Mouse (Mus musculus) heart, postnatal 14 days (tissue): ENCODE measurements around the gene Zscan2. TPM values are rescaled to one million over a fixed set of nuclear protein-coding genes. Genes with fewer than 3 reads are reported as not detected.

ENCODE experiments used
- DNase-seq, 2 experiments: peaks; one replicate each; pipeline ENCODE4 v3.0.0; 2021 to 2022
- intact Hi-C: fragments of 180-260 bp; cut with DNase I; formaldehyde crosslinking; loops from one replicate; pipeline ENCODE4 v1.15.1; 2025
- total RNA-seq, 2 experiments: library from RNA; stranded (reverse); gene quantifications; 2 replicates each; pipeline ENCODE4 v1.2.3; 2021

The Zscan2 gene
- total RNA-seq, 2 experiments from 2014 or later = 5.2 to 7.0 TPM

DNA sequence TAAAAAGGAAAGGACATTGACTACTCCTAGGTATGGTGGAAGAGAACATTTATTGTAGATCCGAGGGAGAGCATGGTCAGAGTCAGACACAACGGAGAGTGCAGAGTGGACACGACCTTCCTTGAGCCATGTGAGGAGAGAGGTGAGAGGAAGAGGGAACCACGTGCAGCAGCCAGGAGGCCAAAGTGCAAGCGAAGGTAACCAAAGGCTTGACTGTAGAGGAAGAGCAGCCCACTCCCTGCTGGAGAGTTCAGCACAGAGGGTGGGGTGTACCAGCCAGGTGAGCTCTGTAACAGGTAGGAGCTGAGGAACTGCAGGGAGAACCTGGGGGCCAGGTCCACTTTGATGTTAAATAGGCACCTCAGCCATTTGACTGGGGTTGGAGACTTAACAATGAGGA lies 18.6 kb upstream of the Zscan2 start:
- DNase-seq = no peak
- intact Hi-C loops = loop anchor here (10.0 kb wide), 1 partner anchor 237 kb away; no protein-coding TSS in a partner anchor

DNA sequence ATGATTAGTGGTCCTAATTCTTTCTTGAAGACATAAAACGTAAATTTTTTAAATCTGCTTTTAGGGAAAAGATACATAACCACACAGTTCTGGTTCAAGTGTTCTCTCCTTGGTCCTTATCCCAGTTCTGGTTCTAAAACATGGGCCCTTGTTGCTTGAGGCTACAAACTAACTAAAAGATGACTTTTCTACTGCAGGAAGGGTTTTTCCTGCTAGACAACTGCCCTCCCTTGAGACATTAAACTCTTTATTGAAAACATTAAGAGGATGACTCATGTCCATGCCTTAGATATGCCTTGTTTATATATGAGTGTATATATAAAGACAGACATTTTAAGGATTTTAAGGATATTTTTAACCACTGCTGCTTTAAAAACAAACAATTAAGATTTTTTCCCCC lies 17.5 kb upstream of the Zscan2 start:
- intact Hi-C loops = loop anchor here (10.0 kb wide), 1 partner anchor 238 kb away; no protein-coding TSS in a partner anchor

DNA sequence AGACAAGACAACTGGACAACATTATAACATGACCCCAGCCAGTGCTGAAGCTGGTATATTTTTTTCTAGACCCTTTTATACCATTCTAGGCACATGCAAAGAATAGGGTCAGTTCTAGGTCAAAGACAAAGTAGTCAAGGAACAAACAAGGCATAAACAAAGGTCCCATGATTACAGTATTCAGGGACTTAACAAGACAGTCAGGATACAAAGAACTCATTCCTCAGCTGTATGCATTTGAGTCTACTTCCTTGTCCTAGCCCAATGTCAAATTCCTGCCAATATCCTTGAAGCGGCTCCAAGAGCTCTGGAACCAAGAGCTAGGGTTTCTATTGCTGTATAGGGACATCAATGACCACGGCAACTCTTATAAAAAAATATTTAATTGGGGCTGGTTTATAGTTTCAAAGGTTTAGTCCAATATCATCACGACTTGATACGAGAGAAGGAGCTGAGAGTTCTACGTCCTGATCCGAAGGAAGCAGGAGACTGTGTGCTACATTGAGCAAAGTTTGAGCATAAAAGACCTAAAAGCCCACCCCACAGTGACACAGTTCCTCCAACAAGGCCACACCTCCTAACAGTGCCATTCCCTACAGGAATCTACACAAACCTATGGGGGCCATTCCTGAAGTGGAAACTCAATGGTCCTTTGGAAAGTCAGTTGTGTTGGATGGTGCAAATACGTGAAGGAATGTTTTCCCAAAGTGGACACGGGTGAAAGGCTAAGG lies 16.6 kb upstream of the Zscan2 start:
- intact Hi-C loops = loop anchor here (10.0 kb wide), 1 partner anchor 239 kb away; no protein-coding TSS in a partner anchor
- DNase-seq = no peak

More for the DNA sequence above, 17.5 kb upstream of the Zscan2 start:
- DNase-seq = no peak

DNA sequence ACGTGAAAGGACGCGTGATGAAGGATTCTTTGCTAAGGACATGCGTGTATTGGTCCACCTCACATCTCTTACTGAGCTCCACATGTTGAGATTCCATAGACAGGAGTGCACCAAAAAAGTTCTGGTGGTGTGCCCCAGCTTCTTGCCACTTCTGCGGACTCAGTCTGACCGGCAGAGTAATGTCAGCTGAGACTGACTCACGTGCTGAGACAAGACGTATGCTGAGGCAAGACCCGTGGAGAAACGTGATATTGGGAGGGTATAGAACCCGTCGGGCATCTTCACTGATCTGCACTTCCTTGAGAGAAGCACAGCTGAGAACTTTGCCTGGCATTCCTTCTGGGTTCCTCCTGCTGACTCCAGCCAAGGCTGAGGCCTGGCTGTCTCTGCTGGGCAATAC lies 16.0 kb upstream of the Zscan2 start:
- DNase-seq = no peak
- intact Hi-C loops = loop anchor here (5.0 to 10.0 kb wide), 2 partner anchors 42 to 240 kb away; no protein-coding TSS in a partner anchor

DNA sequence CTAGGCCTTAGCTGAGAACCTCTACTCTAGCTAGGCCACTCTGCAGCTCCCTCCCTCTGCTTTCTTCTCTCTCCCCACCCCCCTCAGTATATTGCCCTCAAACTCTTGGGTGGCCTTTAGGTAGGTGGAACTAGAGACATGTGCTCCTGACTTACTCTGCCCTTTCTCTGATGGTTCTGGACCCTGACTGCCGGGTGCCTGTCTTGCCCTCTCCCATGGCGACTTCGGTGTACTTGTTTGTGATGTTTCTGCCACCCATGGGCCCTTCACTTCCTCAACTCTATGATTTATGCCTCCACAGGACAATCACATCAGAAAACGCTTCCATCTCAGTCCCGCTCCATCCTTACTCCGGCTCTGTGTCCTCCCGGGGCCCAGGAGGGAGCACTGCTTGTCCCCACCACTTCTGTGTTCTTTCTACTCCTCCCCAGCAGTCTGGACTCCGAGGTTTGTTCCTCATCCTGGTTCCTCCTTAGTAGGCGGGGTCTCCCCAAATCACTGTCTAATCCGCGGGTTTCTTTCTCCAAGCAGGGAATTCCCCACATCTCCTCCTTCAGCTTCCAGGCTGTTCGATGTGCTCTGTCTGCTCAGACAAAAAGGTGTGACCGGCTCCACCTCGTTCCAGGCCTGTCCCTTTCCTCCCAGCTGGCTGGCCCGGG lies 15.0 kb upstream of the Zscan2 start:
- DNase-seq = no peak

DNA sequence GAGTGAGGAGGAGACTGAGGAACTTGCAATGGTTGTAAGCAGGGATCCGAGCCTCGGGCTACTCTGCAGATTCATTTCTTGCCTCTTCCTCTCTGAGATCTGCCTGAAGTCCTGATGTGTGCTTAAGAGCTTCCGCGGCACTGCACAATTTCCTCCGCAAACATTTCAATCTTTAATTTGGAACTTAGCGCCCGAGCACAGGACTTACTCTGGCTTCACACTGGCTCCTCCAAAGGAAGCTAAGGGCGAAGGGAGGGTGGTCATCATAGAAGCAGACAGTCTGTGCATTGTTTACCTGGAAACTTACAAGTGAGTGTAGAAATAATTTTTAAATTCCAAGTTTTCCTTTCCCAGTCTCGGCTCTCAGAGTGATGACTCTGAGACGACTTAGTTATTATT lies 14.4 kb upstream of the Zscan2 start:
- DNase-seq = no peak
- intact Hi-C loops = loop anchor here (5.0 to 10.0 kb wide), 2 partner anchors 44 to 241 kb away; no protein-coding TSS in a partner anchor

More for the DNA sequence above, 15.0 kb upstream of the Zscan2 start:
- intact Hi-C loops = loop anchor here (5.0 to 10.0 kb wide), 2 partner anchors 43 to 241 kb away; no protein-coding TSS in a partner anchor

DNA sequence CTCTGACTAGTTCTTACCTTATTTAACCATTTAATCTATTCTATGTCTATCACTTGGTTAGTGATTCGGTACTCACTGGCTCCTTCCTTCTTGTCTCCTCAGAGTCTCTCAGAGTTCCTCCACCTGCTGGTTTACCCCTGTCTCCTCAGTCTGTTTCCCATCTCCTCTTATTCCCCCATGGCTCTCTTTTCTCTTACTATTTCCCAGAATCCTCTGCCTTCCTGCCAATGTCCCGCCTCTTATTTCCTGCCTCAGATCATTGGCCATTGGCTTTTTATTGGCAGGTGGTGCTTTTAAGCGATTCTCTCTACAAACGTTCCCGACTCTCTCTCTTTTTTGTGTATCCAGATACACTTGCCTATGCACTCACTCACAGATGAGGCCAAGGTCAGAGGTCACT lies 14.0 kb upstream of the Zscan2 start:
- no peak for DNase-seq
- intact Hi-C loops = loop anchor here (5.0 to 10.0 kb wide), 2 partner anchors 44 to 242 kb away; no protein-coding TSS in a partner anchor

DNA sequence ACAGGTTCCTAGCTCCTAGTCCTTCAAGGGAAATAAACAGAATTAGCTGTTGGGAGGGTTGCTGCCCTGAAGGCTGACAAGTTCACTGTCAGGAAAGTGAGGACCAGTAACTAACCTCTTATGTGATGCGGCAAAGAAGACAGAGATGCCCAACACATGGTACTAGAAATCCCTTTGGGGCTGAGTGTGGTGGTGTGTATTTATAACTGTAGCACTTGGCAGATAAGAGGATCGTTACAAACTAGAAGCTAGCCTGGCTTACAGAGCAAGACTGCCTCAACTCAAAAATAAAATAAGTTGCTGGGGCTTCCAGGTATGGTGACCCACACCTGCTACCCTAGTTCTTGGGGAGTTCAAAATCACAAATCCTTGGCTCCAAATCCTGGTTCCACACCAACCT lies 11.5 kb upstream of the Zscan2 start:
- intact Hi-C loops = loop anchor here (1.0 to 10.0 kb wide), 4 partner anchors 47 to 244 kb away; no protein-coding TSS in a partner anchor

DNA sequence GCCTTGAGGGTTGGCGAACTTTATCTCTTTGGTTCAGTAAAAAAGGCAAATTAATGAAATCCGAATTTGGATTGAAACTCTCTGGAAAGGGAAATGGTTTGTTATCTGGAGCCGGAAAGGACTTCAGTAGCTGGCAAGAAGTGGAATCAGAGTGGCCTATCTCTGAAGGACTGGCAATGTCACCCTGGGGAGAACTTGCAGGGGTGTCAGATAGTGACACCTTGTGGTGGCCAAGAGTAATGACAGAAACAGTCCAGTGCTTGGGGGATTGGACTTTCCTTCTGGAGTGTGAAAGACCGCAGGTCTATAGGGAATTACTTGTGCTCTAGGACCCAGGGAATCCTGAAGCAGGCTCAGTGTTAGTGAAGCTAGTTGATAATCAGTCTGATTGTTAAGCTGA lies 11.0 kb upstream of the Zscan2 start:
- peak; percentile 37 to 62 for DNase-seq
- intact Hi-C loops = loop anchor here (1.0 to 10.0 kb wide), 4 partner anchors 47 to 245 kb away; no protein-coding TSS in a partner anchor

More for the DNA sequence above, 11.5 kb upstream of the Zscan2 start:
- DNase-seq = no peak

DNA sequence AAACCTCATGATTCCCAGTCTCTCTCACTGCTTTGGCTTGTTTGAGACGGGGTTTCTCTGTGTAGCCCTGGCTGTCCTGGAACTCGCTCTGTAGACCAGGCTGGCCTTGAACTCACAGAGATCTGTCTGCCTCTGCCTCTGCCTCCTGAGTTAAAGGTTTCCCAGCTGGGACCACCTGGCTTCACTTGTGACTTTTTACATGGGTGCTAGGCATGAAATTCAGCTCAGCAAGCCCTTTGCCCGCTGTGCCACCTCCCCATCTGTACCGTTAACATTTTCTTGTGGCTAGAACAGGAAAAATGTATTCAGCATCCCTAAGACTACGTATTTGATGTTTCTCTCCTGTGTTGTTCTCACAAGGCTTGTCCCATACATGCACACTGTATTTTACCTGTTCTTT lies 10.2 kb upstream of the Zscan2 start:
- intact Hi-C loops = no loop called here
- no peak for DNase-seq

DNA sequence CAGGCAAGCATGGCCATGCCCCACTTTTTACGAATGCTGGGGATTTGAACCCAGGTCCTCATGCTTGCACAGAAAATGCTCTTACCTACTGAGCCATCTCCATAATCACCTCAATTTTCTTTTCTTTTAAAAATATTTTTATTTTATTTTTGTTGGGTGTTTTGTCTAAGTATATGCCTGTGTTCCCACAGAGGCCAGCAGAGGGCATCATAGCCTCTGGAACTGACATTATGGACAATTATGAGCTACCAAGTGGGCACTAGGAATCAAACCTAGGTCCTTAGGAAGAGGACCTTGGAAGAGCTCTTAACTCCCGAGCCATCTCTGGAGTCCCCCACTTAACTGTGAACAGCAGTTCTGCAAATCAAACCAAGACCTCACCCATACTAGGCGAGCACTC lies 7.5 kb upstream of the Zscan2 start:
- intact Hi-C loops = no loop called here
- no peak for DNase-seq

DNA sequence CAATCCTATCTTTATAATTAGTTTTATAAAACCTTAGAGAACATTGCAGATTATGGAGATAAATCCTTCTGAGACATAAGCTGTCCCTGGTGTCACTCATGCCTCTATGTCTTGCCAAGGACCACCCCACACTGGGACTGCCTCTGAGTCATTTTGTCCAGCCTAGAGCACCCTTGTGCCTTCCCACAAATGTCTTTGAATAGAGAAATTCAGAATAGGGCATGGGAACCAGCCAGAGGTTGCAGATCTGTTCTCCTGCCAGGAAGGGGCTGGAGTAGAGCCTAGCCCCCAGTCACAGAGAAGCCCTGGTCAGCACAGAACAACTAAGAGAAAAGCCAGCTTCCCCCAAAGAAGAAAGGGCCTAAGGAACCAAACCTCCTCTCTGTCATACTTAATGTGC lies 5.4 kb upstream of the Zscan2 start:
- intact Hi-C loops = loop anchor here (5.0 kb wide), 1 partner anchor 487 kb away; no protein-coding TSS in a partner anchor
- no peak for DNase-seq

DNA sequence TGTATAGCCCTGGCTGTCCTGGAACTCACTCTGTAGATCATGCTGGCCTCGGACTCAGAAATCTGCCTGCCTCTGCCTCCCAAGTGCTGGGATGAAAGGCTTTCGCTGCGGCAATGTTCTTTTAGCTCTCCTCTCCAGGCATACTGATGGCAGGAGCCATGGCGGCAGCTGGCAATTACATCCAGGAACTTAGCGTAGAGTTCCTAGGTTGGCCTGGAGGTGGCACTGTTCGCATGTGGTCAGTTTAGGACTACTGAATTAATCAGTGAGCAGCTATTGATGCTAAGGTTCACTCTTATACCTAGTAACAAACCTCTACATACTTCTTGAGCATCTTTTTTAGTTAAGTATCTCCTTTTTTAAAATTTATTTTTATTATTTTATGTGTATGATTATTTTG lies 3.5 kb upstream of the Zscan2 start:
- intact Hi-C loops = loop anchor here (1.0 to 5.0 kb wide), 2 partner anchors 298 to 485 kb away; no protein-coding TSS in a partner anchor
- DNase-seq = peak; percentile 79 to 86

DNA sequence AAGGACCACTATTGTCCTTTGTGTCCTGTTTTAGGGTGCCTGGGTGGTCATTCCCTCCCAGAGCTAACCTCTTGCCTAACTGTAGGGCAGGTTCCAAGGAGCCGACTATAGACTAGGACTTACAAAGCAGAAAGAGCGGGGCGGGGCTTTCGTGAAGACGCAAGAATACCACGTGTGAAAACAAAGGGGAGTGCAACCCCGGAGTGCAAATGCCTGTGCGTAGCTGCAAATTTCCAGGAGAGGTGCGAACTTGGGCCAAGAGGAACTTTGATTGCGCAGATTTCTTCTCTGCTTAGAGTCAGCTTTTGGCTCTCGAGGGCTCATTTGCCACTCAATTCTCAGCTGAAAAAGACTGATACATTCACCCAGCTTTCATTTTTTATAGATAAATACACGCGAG lies 493 bp upstream of the Zscan2 start:
- intact Hi-C loops = loop anchor here (5.0 kb wide), 1 partner anchor 132 kb away; the partner anchor contains the start of gene Zfp592
- DNase-seq = peak; percentile 42 to 57

DNA sequence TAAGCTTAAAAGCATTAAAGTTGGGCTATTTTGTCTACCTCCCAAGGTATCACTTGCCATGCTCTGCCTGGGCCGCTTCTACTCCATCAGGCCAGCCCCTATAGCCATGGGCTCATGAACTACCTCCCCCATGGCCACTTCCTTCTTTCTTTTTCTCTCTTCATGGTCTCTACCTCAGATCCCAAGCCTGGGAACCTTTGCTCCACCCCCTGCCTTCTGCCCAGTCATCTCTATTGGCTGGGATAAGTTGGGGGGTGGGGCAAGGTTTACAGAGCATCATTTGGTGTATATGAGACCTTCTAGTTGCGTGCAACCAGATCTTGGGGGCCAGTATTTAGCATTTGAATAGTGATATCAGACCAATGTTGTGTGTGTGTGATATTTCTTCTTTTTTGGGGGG lies 1.8 kb downstream of the Zscan2 start:
- DNase-seq = no peak
- intact Hi-C loops = loop anchor here (5.0 kb wide), 1 partner anchor 130 kb away; the partner anchor contains the start of gene Zfp592

DNA sequence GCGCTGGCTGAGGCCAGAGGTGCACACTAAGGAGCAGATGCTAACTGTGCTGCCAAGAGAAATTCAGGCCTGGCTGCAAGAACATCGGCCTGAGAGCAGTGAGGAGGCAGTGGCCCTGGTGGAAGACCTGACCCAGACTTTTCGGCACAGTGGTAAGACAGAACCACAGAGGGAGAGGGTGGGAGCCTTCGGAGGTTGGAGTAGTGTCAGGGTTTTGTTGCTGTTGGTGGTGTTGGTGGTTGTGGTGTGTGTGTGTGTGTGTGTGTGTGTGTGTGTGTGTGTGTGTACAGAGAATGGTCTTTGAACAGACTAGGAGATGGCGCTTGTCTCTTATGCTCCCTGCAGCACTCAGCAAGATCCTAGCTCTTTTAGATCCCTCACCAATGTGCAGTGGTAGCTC lies 2.8 kb downstream of the Zscan2 start:
- intact Hi-C loops = loop anchor here (5.0 kb wide), 1 partner anchor 129 kb away; the partner anchor contains the start of gene Zfp592
- DNase-seq = no peak

DNA sequence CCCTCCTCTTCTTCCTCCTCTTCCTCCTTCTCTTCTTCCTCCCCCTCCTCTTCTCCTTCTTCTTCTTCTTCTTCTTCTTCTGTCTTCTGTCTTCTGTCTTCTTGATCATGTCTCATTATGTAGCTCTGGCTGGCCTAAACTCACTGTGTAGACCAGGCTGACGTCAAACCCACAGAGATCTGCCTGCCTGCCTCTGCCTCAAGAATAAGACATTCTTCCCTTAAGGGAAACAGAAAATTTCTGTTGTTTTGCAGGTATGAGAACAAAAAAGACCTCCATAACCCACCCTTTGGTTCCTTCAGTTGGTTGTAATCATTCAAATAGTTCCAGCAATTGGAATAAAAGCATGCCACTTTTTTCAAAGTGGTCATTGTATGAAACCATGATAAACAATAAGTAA lies 3.4 kb downstream of the Zscan2 start:
- intact Hi-C loops = loop anchor here (5.0 kb wide), 1 partner anchor 128 kb away; the partner anchor contains the start of gene Zfp592
- no peak for DNase-seq

DNA sequence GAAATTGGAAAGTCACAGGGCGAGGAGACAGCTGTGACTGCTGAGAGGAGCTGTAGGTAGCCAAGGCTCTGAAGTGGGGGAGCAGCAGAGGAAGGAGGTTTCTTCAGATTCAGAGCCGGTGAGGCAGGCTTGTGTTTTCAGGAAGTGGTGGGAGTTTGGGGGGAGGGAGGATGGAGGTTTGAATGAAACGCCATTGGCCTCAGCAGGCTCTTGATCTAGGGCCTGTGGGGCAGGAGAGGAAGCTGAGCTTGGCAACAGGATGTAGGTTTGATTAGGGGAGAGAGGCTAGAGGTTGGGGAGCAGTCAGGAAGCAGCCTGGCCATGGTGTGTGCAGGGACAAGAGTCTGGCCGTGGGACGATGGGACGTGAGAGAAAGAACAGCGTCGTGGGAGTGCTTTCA lies 4.1 kb downstream of the Zscan2 start:
- DNase-seq = no peak

DNA sequence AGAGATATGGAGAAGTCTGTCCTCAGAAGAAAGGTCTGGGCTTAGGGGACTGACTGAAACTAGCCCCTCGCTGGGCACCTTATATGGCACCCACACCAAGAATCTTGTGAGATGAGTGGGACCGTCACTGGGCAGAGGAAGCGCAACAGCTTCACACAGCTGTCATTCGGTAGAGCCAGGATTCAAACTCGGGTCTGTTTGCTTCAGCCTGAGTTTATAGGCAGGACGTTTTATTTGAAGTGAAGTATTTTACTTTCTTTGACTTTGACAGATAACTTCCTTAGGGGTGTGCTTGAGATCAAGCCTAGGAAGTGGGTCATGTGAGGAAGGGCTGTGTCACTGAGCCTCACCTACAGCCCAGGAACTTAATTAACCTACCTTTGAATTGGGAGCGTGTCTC lies 4.8 kb downstream of the Zscan2 start:
- no peak for DNase-seq
- intact Hi-C loops = no loop called here

More for the DNA sequence above, 4.1 kb downstream of the Zscan2 start:
- intact Hi-C loops = loop anchor here (5.0 kb wide), 1 partner anchor 127 kb away; the partner anchor contains the start of gene Zfp592

DNA sequence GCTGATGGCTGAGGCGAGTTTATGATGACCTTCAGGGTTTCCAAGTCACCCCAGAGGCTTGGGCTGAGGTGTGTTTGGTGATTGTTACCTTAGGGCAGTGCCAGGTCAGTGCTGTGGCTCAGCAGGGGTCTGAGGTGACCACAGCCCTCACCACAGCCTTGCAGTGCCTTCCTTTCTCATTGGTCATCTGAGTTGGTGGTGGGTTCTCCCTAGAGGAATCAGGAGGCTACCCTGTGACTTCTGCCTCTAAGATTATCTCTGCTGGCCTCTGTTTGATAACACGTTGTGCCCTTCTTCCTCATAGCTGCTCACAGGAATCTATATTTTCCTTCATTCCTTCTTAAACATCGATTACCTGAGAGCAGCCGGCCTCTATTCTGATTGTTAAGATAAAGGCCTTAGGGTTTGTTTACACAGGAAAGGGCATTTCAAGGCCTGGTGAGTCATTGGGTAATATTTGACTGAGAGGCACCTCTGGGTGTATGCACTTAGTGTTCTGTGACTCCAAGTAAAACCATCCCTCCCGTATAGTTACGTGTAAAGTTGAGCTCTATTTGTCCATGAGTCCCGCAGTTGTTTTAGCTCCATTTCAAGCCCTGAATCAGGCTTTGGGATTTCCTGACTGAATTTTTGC lies 5.9 kb downstream of the Zscan2 start:
- DNase-seq = no peak
- intact Hi-C loops = no loop called here
